Mouse (Mus musculus) heart, postnatal 0 days (tissue): ENCODE results near the gene Tnfsf11.

Experiments used
- CTCF ChIP-seq: IDR thresholded peaks from 2 replicates; pipeline ENCODE4 v1.5.1; 2016; ENCODE audit warnings: antibody characterized with exemption, control low read depth, low read depth
- EP300 ChIP-seq: IDR thresholded peaks from 2 replicates; pipeline ENCODE4 v1.6.1; 2016; ENCODE audit warnings: antibody characterized with exemption, low read depth

- TF ChIP-seq CTCF (no peak), EP300 (no peak)
Measured at GRCm38 (mm10) chr14:78300914-78301313, 6.9 kb downstream of the Tnfsf11 start.
